Mouse (Mus musculus) stomach, embryonic 14.5 days (tissue): Measurements from ENCODE around the gene Rad54l. TPM values are rescaled to one million over a fixed set of nuclear protein-coding genes. Genes with fewer than 3 reads are reported as not detected.

Source experiments
- ATAC-seq: fragments of 200-750 bp; cut with Nextera tagmentation; 2 replicates; pipeline ENCODE4 v1.8.0; 2017; ENCODE audit warnings: low read depth, moderate TSS enrichment; ENCODE audit not compliant: insufficient number of reproducible peaks, insufficient read depth, low FRiP score
- H3K27ac ChIP-seq: fragments of 300-500 bp; sonication (generic); 2 replicates; pipeline ENCODE4 v1.5.1; 2014; ENCODE audit warnings: mild to moderate bottlenecking, low read length, moderate library complexity, mixed read lengths
- H3K27me3 ChIP-seq: fragments of 300-500 bp; sonication (generic); 2 replicates; pipeline ENCODE4 v1.6.1; 2014; ENCODE audit warnings: low read length, control low read depth, mixed read lengths; ENCODE audit not compliant: control insufficient read depth, insufficient read depth
- H3K36me3 ChIP-seq: fragments of 300-500 bp; sonication (generic); 2 replicates; pipeline ENCODE4 v1.6.1; 2014; ENCODE audit warnings: mild to moderate bottlenecking, control low read depth, low read length, moderate library complexity, mixed read lengths; ENCODE audit not compliant: control insufficient read depth, insufficient read depth
- H3K4me1 ChIP-seq: fragments of 300-500 bp; sonication (generic); 2 replicates; pipeline ENCODE4 v1.6.1; 2014; ENCODE audit warnings: low read length, control low read depth, mixed read lengths; ENCODE audit not compliant: control insufficient read depth, insufficient read depth
- H3K4me2 ChIP-seq: fragments of 300-500 bp; sonication (generic); replicated peaks from 2 replicates; pipeline ENCODE4 v1.6.1; 2014; ENCODE audit warnings: low read depth, low read length, control low read depth
- H3K4me3 ChIP-seq: fragments of 300-500 bp; sonication (generic); 2 replicates; pipeline ENCODE4 v1.5.1; 2014; ENCODE audit warnings: low read depth, low read length, control low read depth
- H3K9ac ChIP-seq: fragments of 300-500 bp; sonication (generic); replicated peaks from 2 replicates; pipeline ENCODE4 v1.6.1; 2014; ENCODE audit warnings: low read depth, mild to moderate bottlenecking, control low read depth, low read length, moderate library complexity, mixed read lengths
- H3K9me3 ChIP-seq: fragments of 300-500 bp; sonication (generic); 2 replicates; pipeline ENCODE4 v1.6.1; 2016; ENCODE audit warnings: low read depth, low read length, control low read depth; ENCODE audit not compliant: control insufficient read depth
- WGBS: fragments of 180-500 bp; shearing (Covaris S2); extraction: QIAGEN DNeasy Blood & Tissue Kit; methylation state at CpG from one replicate; pipeline ENCODE4 v1.1.7; 2014; 5-methylcytosine and 5-hydroxymethylcytosine counted together
- polyA plus RNA-seq: library from polyadenylated mRNA; unstranded; fragments of >200 nt; fragmentation: Nextera tagmentation; extraction: Ambion mirVana; gene quantifications from 2 replicates; pipeline ENCODE4 v1.2.1, GENCODE M21; 2014

Rad54l gene
- polyA plus RNA-seq, 1 experiment from 2014 or later = 31.0 TPM

DNA sequence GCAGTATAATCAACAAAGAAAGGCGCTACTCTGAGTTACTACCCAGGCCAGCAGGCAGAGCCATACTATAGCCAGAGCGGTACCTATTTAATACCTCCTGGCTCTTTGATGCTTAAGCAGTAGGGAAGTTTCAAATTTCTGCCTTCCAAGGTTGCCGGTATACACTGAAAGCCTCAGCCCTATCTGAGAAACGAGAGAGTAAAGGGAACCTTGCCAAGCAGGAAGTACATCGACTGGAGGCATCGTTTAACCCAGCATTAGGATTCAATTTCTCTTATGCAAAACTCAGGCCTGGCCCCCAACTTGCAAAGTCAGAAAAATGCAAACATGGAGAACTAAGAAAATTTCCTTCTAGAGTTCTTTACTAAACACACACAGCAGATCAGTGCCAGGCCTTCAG is 53.4 kb downstream of the Rad54l start:
- 75% methylated on average over 6 of the region's 6 CpGs for WGBS
- Histone ChIP-seq H3K4me3 (no peak overlapping the region), H3K4me2 (no peak overlapping the region), H3K4me1 (peaks cover 10% of the 10 kb centered on the region; the same call in 1 of the 2 replicates), H3K9me3 (no peaks in the 10 kb centered on the region), H3K9ac (no peak overlapping the region), H3K36me3 (peaks cover 28% of the 10 kb centered on the region), H3K27ac (no peak overlapping the region), H3K27me3 (no peaks in the 10 kb centered on the region)
- no peak for ATAC-seq

DNA sequence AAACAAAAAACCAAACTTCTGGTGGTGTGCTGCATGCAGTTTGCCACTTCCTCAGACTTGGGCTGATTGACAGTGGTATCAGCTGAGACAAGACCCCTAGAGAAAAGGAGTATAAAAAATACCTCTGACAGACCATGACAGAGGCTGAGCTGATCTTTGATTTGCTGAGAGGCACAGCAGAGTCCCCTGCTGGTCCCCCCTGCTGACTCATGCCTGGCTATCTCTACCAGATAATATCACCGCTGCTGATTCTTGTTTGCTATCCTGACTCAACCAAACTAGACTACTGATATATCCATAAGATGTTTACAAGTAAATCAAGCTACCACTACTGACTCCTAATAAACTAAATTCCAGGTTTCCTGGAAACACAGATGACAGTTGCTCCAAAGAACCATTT is 59.6 kb downstream of the Rad54l start:
- no peak overlapping the region for H3K4me2 ChIP-seq
- no peak for ATAC-seq
- H3K4me1 ChIP-seq = no peaks in the 10 kb centered on the region
- no peaks in the 10 kb centered on the region for H3K27me3 ChIP-seq
- no peak overlapping the region for H3K9ac ChIP-seq
- H3K9me3 ChIP-seq = no peaks in the 10 kb centered on the region
- 37% methylated on average over 1 of the region's 1 CpGs for WGBS
- H3K36me3 ChIP-seq = peaks cover 14% of the 10 kb centered on the region
- no peak overlapping the region for H3K4me3 ChIP-seq
- H3K27ac ChIP-seq = no peak overlapping the region

DNA sequence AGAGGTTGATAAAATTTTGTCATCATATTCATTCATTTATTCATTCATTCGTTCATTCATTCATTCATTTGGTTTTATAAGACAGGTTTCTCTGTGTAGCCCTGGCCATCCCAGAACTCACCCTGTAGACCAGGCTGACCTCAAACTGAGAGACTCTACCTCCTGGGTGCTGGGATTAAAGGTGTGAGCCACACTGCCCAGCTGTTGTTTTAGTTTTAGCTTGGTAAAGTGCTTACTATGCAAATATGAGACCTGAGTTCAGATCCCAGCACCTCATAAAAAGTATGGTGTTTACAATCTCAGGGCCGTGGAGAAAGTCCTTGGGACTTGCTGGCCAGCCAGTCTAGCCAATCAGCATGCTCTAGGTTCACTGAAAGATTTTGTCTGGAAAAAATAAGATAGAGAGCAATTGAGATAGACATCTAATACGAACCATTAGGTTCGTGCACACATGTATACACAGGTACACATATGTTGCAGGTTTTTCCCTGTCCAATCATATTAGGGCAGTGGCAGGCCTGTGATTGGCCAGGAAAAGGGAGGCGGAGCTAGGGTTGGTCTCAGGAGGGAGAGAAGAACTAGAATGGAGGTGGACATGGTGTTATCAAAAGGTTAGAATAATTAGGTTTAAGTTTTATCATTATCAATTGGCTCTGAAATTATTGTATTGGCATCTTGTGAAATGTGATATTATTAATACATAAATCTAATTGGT is 64.3 kb downstream of the Rad54l start:
- Histone ChIP-seq H3K9me3 (no peaks in the 10 kb centered on the region), H3K4me1 (no peaks in the 10 kb centered on the region), H3K27me3 (no peaks in the 10 kb centered on the region), H3K27ac (no peak overlapping the region), H3K36me3 (no peaks in the 10 kb centered on the region), H3K9ac (no peak overlapping the region), H3K4me2 (no peak overlapping the region), H3K4me3 (no peak overlapping the region)
- 80% methylated on average over 5 of the region's 5 CpGs for WGBS
- ATAC-seq = peak; percentile 58; the same call in 1 of the 2 replicates

DNA sequence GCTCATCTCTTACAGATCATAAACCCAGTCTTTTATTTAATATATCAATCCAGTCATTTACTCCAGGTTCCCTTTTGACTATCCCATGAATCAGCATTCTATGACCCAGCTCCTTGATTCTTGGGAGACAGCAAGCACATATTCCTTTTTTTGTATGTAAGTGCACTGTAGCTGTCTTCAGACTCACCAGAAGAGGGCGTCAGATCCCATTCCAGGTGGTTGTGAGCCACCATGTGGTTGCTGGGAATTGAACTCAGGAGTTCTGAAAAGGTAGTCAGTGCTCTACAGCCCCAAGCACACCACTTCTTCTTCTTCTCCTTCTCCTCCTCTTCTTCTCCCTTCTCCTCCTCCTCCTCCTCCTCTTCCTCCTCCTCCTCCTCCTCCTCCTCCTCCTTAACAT is 65.9 kb downstream of the Rad54l start:
- Histone ChIP-seq H3K9me3 (no peaks in the 10 kb centered on the region), H3K4me1 (0 out of 2 replicates have a peak, but pooled peaks cover 2% of the 10 kb centered on the region), H3K36me3 (no peaks in the 10 kb centered on the region), H3K4me2 (no peak overlapping the region), H3K27me3 (no peaks in the 10 kb centered on the region), H3K27ac (no peak overlapping the region), H3K9ac (no peak overlapping the region), H3K4me3 (no peak overlapping the region)
- no peak for ATAC-seq
- 0% methylated on average over 1 of the region's 1 CpGs for WGBS

DNA sequence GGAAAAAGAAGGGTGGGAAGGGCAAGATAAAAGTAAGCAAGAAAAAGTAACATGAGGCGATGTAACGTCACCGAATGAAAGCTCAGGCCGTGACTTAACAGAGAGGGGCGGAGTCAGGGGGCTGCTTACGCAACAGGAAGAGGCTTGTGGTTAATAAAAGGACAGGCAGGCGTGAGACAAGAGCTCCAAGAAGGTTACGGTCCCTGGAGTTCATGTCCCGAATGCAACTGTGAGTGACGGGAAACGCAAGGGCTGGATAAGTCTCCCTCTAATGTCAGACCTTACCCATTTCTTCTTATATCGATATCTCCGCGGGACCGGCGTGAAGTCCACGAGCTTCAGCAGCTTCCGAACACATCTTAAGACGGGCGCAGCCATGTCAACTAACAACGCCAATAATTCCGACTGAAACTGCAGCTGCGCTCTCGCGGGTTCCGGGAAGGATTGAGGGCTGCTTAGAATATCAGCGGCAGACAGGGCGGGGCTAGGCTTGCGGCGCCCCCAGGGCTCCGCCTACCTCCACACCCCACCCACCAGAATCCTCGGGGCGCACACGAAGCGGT is 70.0 kb downstream of the Rad54l start, which contains the start of gene Nsun4:
TSS of gene Nsun4 (minus strand) at position 478 of the 563 bp plus-strand sequence.
- Histone ChIP-seq H3K4me1 (0 out of 2 replicates have a peak, but pooled peaks cover 6% of the 10 kb centered on the region), H3K4me2 (peak within 1 kb of the TSS; percentile 86), H3K27me3 (no peaks in the 10 kb centered on the region), H3K9me3 (no peaks in the 10 kb centered on the region), H3K27ac (peak within 1 kb of the TSS; percentile 91), H3K4me3 (peak within 1 kb of the TSS; percentile 53), H3K9ac (peak within 1 kb of the TSS; percentile 41), H3K36me3 (0 out of 2 replicates have a peak, but pooled peaks cover under 1% of the 10 kb centered on the region)
- WGBS = under 1% methylated on average over 35 of the region's 35 CpGs
- ATAC-seq = peak; percentile 97

DNA sequence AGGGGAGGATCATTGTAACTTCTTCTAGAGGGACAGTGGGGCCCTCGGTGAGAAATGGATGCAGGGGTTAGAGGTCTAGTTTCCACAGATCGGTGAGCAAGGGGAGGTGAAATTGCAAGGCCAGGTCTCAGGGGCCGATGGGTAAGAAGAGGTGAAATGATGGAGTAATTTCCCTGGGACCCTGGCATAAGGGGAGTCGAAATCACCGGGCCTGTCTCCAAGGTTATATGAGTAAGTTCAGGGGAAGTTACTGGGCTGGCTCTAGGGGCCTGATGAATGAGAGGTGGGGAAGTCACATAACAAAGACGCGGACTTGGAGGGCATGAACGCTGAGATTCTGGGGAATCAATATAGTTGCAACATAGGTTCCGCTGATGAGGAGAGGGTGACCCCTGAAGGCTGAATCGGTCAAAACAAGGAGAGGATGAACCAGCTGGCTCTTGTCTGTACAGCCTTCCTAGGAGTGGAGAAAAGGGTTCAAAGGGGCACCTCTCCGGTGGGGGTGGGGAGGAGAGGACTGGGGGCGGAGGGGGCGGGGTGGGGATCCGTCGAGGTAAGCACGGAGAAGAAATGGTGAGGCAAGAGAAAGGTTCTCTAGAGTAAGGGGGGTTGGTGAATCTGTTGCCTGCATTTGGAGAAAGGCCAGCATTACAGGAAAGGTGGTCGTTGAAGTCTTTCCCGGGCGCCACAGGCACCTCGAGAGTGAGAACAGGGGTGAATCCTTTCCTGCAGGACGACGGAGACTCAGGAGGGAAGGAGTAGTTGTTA is 70.8 kb downstream of the Rad54l start:
- 5% methylated on average over 22 of the region's 22 CpGs for WGBS
- peak overlapping the region; percentile 86 for H3K4me2 ChIP-seq
- no peaks in the 10 kb centered on the region for H3K9me3 ChIP-seq
- 0 out of 2 replicates have a peak, but pooled peaks cover 6% of the 10 kb centered on the region for H3K36me3 ChIP-seq
- peak; percentile 49; the same call in 1 of the 2 replicates for ATAC-seq
- H3K4me1 ChIP-seq = 0 out of 2 replicates have a peak, but pooled peaks cover 6% of the 10 kb centered on the region
- peak overlapping the region; percentile 53 for H3K4me3 ChIP-seq
- peak overlapping the region; percentile 91 for H3K27ac ChIP-seq
- H3K9ac ChIP-seq = peak overlapping the region; percentile 41
- no peaks in the 10 kb centered on the region for H3K27me3 ChIP-seq

DNA sequence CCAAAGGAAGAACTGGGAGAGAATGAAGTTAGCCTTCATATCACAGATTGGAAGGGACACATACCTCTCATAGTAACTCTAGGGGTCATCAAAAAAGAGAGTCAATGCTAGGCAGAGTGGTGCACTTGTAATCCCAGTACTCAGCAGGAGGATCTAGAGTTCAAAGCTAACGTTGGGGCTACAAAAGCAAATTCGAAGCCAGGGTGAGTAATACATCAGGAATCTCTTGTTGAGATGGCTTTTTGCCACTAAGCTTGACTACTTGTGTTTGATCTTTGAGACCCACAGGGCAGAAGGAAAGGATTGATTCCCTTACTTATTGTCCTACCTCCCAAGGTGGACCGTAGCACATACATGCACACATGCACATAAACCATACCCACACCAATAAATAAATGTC is 74.3 kb downstream of the Rad54l start:
- H3K4me1 ChIP-seq = 0 out of 2 replicates have a peak, but pooled peaks cover 6% of the 10 kb centered on the region
- peaks cover 13% of the 10 kb centered on the region; the same call in 1 of the 2 replicates for H3K36me3 ChIP-seq
- H3K9me3 ChIP-seq = no peaks in the 10 kb centered on the region
- H3K27ac ChIP-seq = no peak overlapping the region
- H3K27me3 ChIP-seq = no peaks in the 10 kb centered on the region
- no peak overlapping the region for H3K4me3 ChIP-seq
- H3K9ac ChIP-seq = no peak overlapping the region
- 78% methylated on average over 3 of the region's 3 CpGs for WGBS
- ATAC-seq = no peak
- no peak overlapping the region for H3K4me2 ChIP-seq
